19 mouse cellular contexts compared by ENCODE assay signal in the genomic region with DNA sequence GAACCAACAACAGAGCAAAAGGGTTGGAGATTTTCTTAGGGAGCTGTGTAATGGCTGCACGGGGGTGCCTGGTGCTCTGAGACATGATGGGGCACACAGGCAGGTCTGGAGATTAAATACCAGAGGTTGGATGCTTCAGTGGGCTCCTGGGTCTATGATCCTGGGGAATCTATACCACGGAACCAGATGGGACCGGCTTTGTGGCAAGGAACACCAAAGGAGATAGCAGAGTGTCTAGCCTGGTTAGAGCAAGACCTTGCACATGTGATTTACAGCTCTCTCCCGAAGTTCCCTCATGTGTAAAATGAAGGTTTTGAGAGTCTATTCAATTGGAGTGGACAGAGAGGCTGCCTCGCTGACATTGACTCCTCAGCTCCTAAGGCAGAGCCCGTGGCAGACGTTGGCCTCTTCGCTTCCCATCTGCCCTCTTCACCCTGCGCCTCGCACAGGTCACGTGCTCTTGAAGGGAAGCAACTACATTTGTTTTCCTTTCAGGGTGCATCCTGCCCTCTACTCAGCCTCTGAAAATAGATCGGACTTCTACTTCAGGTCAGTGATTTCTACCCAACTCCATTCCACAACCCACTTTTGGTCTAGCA. TPM values are rescaled to one million over a fixed set of nuclear protein-coding genes. Genes with fewer than 3 reads are reported as not detected.
A peak's percentile ranks its signal among the peaks of the same experiment; 100 is the strongest.
DNase-seq lines count a peak whose midpoint lies in the region; ATAC-seq lines count a peak whose summit lies in the region.
"Had no signal": no experiment of that assay in that cellular context is flagged by ENCODE, and none has a peak within 500 bp of the region (broad histone marks: within the 10 kb centered on the region; RNA-seq: fewer than 3 reads in every experiment).

No protein-coding gene starts in this region.

- no peaks in the 10 kb centered on the region for H3K36me3 ChIP-seq in hindbrain, embryonic 10.5 days
- H3K36me3 ChIP-seq in hindbrain, embryonic 13.5 days: no peaks in the 10 kb centered on the region
- H3K36me3 ChIP-seq: heart, embryonic 12.5 days; limb, embryonic 12.5 days had no signal

- H3K9me3 ChIP-seq in hindbrain, embryonic 10.5 days: no peaks in the 10 kb centered on the region
- H3K9me3 ChIP-seq in hindbrain, embryonic 13.5 days: no peaks in the 10 kb centered on the region
- H3K9me3 ChIP-seq: heart, embryonic 12.5 days; limb, embryonic 12.5 days had no signal

- no peak for ATAC-seq in hindbrain, embryonic 13.5 days (ENCODE audit: low FRiP score)
- 0 out of 2 replicates have a peak, but pooled peaks have one; percentile 45 for ATAC-seq in common myeloid progenitor, adult 5-6 weeks (replicated peaks; ENCODE audit: low read depth, poor library complexity, severe bottlenecking)
- 0 out of 2 replicates have a peak, but pooled peaks have one; percentile 44 for ATAC-seq in megakaryocyte progenitor cell, adult 5-6 weeks (replicated peaks; ENCODE audit: poor library complexity)
- ATAC-seq: intestine, embryonic 16.5 days had no signal

- WGBS in hindbrain, embryonic 10.5 days: 62% methylated on average over 12 of the region's 12 CpGs
- WGBS in hindbrain, embryonic 13.5 days: 57% methylated on average over 12 of the region's 12 CpGs

- no peak overlapping the region for H3K4me3 ChIP-seq in hindbrain, embryonic 10.5 days
- H3K4me3 ChIP-seq in hindbrain, embryonic 13.5 days: no peak overlapping the region
- H3K4me3 ChIP-seq: erythroblast, embryonic 14.5 days; heart, embryonic 12.5 days; limb, embryonic 12.5 days had no signal

- no peaks in the 10 kb centered on the region for H3K27me3 ChIP-seq in hindbrain, embryonic 10.5 days (ENCODE audit: insufficient read depth, poor library complexity, severe bottlenecking)
- H3K27me3 ChIP-seq in hindbrain, embryonic 13.5 days: no peaks in the 10 kb centered on the region
- H3K27me3 ChIP-seq: heart, embryonic 12.5 days; limb, embryonic 12.5 days had no signal

- H3K4me2 ChIP-seq in hindbrain, embryonic 13.5 days: no peak overlapping the region
- H3K4me2 ChIP-seq: heart, embryonic 12.5 days; limb, embryonic 12.5 days; lung, embryonic 14.5 days had no signal

- peak overlapping the region; percentile 57 for H3K27ac ChIP-seq in hindbrain, embryonic 10.5 days
- no peak overlapping the region for H3K27ac ChIP-seq in hindbrain, embryonic 13.5 days
- H3K27ac ChIP-seq: limb, embryonic 12.5 days had no signal

- intact Hi-C loops in left cerebral cortex, postnatal 4 days (cut with DNase I): no loop called here
- intact Hi-C loops in gastrocnemius, postnatal 14 days (cut with DNase I; ENCODE audit: low total_unique reads): no loop called here

- no peak for DNase-seq in hindbrain, embryonic 10.5 days (ENCODE audit: low spot score)
- DNase-seq in kidney, adult 9 months: peak; percentile 40
- no peak for DNase-seq in left cerebral cortex, postnatal 4 days
- DNase-seq in gastrocnemius, postnatal 14 days: no peak
- no peak for DNase-seq in left cerebral cortex, adult 8-10 months (ENCODE audit: low spot score in 2 of 2)
- DNase-seq: B cell, adult 2 months; gastrocnemius, postnatal 36 days; lung, embryonic 14.5 days; right cerebral cortex, postnatal 4 days had no signal

- peaks cover 68% of the 10 kb centered on the region for H3K4me1 ChIP-seq in hindbrain, embryonic 10.5 days (replicated peaks)
- H3K4me1 ChIP-seq in hindbrain, embryonic 13.5 days (replicated peaks): peaks cover 23% of the 10 kb centered on the region

- H3K9ac ChIP-seq in hindbrain, embryonic 13.5 days: no peak overlapping the region
- H3K9ac ChIP-seq: heart, embryonic 12.5 days; limb, embryonic 12.5 days; lung, embryonic 14.5 days had no signal

RNA-seq across cellular contexts. Expression of a gene that starts 28.9 kb away (rescaled TPM):
- polyA plus RNA-seq in hindbrain, embryonic 10.5 days (2016; fragmentation: Nextera tagmentation; extraction: Ambion mirVana): 2.1 and 3.6 TPM in 2 replicates
- 2.7 and 3.6 TPM in 2 replicates for polyA plus RNA-seq in hindbrain, embryonic 13.5 days (2015; fragmentation: Nextera tagmentation; extraction: Ambion mirVana)
- total RNA-seq in common myeloid progenitor, adult 5-6 weeks (2017): not detected in 2 replicates
- not detected in 2 replicates for total RNA-seq in megakaryocyte progenitor cell, adult 5-6 weeks (2015)
- not detected in 2 replicates for total RNA-seq in megakaryocyte progenitor cell, adult 5-6 weeks (2017)
- 1 to 10 TPM; 2.3 to 2.7 TPM for total RNA-seq in left cerebral cortex, postnatal 4 days (2021)
- total RNA-seq in gastrocnemius, postnatal 14 days (2021): under 1 TPM; 0.18 TPM
- total RNA-seq in left cerebral cortex, adult 8-10 months (2022): 1 to 10 TPM in 2 of 4 experiments, under 1 TPM in 1, not detected in 1; 0.93 to 1.7 (median 1.4) TPM
- total RNA-seq: gastrocnemius, postnatal 36 days; hematopoietic stem cell, adult 5-6 weeks; monocyte, adult 5-6 weeks had no signal
- polyA plus RNA-seq: erythroblast, embryonic 14.5 days had no signal

RNA-seq across cellular contexts. Expression of a gene that starts 42.3 kb away (rescaled TPM):
- polyA plus RNA-seq in hindbrain, embryonic 10.5 days (2016; fragmentation: Nextera tagmentation; extraction: Ambion mirVana): 0.71 and 1.7 TPM in 2 replicates
- 10.2 and 14.8 TPM in 2 replicates for polyA plus RNA-seq in hindbrain, embryonic 13.5 days (2015; fragmentation: Nextera tagmentation; extraction: Ambion mirVana)
- not detected in 2 replicates for total RNA-seq in common myeloid progenitor, adult 5-6 weeks (2017)
- not detected in 2 replicates for total RNA-seq in megakaryocyte progenitor cell, adult 5-6 weeks (2015)
- total RNA-seq in megakaryocyte progenitor cell, adult 5-6 weeks (2017): not detected in 2 replicates
- total RNA-seq in left cerebral cortex, postnatal 4 days (2021): 1 to 10 TPM; 1.9 to 2.6 TPM
- 10 to 100 TPM; 15.6 to 18.4 TPM for total RNA-seq in gastrocnemius, postnatal 14 days (2021)
- 10 to 100 TPM in 2 of 4 experiments, 1 to 10 TPM in 2; 9.9 to 13.9 (median 11.0) TPM for total RNA-seq in left cerebral cortex, adult 8-10 months (2022)
- total RNA-seq: hematopoietic stem cell, adult 5-6 weeks; MEL; monocyte, adult 5-6 weeks had no signal
- polyA plus RNA-seq: erythroblast, embryonic 14.5 days had no signal
